Mouse (Mus musculus) midbrain, embryonic 16.5 days (tissue): ENCODE results near the gene Slc12a8. TPM values are rescaled to one million over a fixed set of nuclear protein-coding genes. Genes with fewer than 3 reads are reported as not detected.

Source experiments
- ATAC-seq: fragments of 200-750 bp; cut with Nextera tagmentation; 2 replicates; pipeline ENCODE4 v1.8.0; 2017; ENCODE audit warnings: moderate TSS enrichment
- H3K27ac ChIP-seq: fragments of 300-500 bp; sonication (generic); 2 replicates; pipeline ENCODE4 v1.5.1; 2014; ENCODE audit warnings: mild to moderate bottlenecking, low read length, mixed read lengths
- H3K27me3 ChIP-seq: fragments of 300-500 bp; sonication (generic); 2 replicates; pipeline ENCODE4 v1.6.1; 2014; ENCODE audit warnings: low read depth, low read length, mixed read lengths; ENCODE audit not compliant: control insufficient read depth, insufficient read depth
- H3K36me3 ChIP-seq: fragments of 300-500 bp; sonication (generic); 2 replicates; pipeline ENCODE4 v1.6.1; 2014; ENCODE audit warnings: mild to moderate bottlenecking, low read length, moderate library complexity, mixed read lengths; ENCODE audit not compliant: control insufficient read depth, insufficient read depth
- H3K4me1 ChIP-seq: fragments of 300-500 bp; sonication (generic); 2 replicates; pipeline ENCODE4 v1.6.1; 2014; ENCODE audit warnings: mild to moderate bottlenecking, low read length, mixed read lengths; ENCODE audit not compliant: control insufficient read depth, insufficient read depth
- H3K4me2 ChIP-seq: fragments of 300-500 bp; sonication (generic); 2 replicates; pipeline ENCODE4 v1.6.1; 2014; ENCODE audit warnings: mild to moderate bottlenecking, low read length, mixed read lengths
- H3K4me3 ChIP-seq: fragments of 300-500 bp; sonication (generic); 2 replicates; pipeline ENCODE4 v1.5.1; 2014; ENCODE audit warnings: low read depth, mild to moderate bottlenecking, low read length, moderate library complexity, mixed read lengths
- H3K9ac ChIP-seq: fragments of 300-500 bp; sonication (generic); 2 replicates; pipeline ENCODE4 v1.6.1; 2014; ENCODE audit warnings: low read depth, low read length, mixed read lengths
- H3K9me3 ChIP-seq: fragments of 300-500 bp; sonication (generic); replicated peaks from 2 replicates; pipeline ENCODE4 v1.6.1; 2014; ENCODE audit warnings: mild to moderate bottlenecking, low read length, mixed read lengths; ENCODE audit not compliant: control insufficient read depth, poor library complexity, severe bottlenecking
- WGBS: fragments of 180-500 bp; shearing (Covaris S2); extraction: QIAGEN DNeasy Blood & Tissue Kit; methylation state at CpG from one replicate; pipeline ENCODE4 v1.1.7; 2014; 5-methylcytosine and 5-hydroxymethylcytosine counted together
- polyA plus RNA-seq: library from polyadenylated mRNA; unstranded; fragments of >200 nt; fragmentation: Nextera tagmentation; extraction: Ambion mirVana; gene quantifications from 2 replicates; pipeline ENCODE4 v1.2.1, GENCODE M21; 2015

The Slc12a8 gene
- polyA plus RNA-seq, 1 experiment from 2014 or later = 1.1 TPM

DNA sequence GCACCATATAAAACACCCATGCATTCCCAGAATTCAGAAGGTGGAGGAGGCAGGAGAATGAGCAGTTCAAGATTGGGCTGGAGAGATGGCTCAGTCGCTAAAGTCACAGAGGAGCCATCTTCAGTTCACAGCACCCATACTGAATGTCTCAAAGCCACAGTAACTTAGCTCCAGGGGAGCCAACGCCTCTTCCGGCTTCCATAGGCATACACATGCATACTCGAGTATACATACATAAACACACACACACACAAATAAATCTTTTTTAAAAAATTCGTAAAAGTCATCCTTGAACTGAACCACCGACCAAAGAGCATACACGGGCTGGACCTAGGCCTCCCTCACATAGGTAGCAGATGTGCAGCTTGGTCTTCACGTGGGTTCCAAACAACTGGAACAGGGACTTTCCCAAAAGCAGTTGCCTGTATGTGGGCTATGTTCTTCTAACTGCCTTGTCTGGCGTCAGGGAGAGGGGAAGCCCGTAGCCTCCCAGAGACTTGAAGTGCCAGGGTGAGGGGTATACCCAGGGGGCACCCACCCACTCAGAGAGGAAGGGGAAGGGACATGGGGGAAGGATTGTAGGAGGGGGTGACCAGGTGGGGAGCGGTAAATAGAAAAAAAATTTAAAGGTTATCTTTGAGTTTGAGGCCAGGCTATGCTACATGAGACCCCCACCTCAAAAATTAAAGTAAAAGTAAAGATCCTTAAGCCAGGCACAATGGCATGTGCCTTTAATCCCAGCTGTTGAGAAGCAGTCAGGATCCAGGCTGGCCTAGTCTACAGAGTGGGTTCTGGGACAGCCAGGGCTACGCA is 191.7 kb downstream of the Slc12a8 start:
- 95% methylated on average over 12 of the region's 12 CpGs for WGBS
- no peak overlapping the region for H3K4me3 ChIP-seq
- peaks cover 16% of the 10 kb centered on the region; the same call in 1 of the 2 replicates for H3K4me1 ChIP-seq
- ATAC-seq = no peak
- H3K9ac ChIP-seq = no peak overlapping the region
- no peak overlapping the region for H3K27ac ChIP-seq
- no peaks in the 10 kb centered on the region for H3K36me3 ChIP-seq
- no peaks in the 10 kb centered on the region for H3K9me3 ChIP-seq
- H3K4me2 ChIP-seq = no peak overlapping the region
- no peaks in the 10 kb centered on the region for H3K27me3 ChIP-seq

Other genes starting within 250 kb of the Slc12a8 start
- 50.4 and 57.1 TPM in 2 replicates for gene Zfp148, start 136.5 kb upstream of the Slc12a8 start, polyA plus RNA-seq
- 9.4 and 12.4 TPM in 2 replicates for gene Heg1, start 167.0 kb downstream of the Slc12a8 start, polyA plus RNA-seq